Mouse (Mus musculus): ENCODE measurements around the gene Kazn. TPM values are rescaled to one million over a fixed set of nuclear protein-coding genes. Genes with fewer than 3 reads are reported as not detected.
A peak's percentile ranks its signal among the peaks of the same experiment; 100 is the strongest.

Kazn gene
- polyA plus RNA-seq, 1 experiment from 2014 or later = 0.74 TPM

GRCm38 (mm10) chr4:142238041-142238440, 1.2 kb downstream of the Kazn start:
- peak overlapping the region; percentile 49 for H3K4me3 ChIP-seq (ENCODE audit: low read depth, low read length)
- peak overlapping the region; percentile 55 for H3K9ac ChIP-seq (replicated peaks)
- peaks cover 9% of the 10 kb centered on the region for H3K4me1 ChIP-seq (ENCODE audit: insufficient read depth)
- no peak overlapping the region; the same call in 1 of the 2 replicates for H3K27ac ChIP-seq (ENCODE audit: low read depth)
- no peaks in the 10 kb centered on the region for H3K36me3 ChIP-seq (replicated peaks; ENCODE audit: insufficient read depth, low read length)
- WGBS (ENCODE audit: insufficient replicate concordance) = 26% methylated on average over 14 of the region's 14 CpGs
- no peak for TF ChIP-seq EP300 (IDR thresholded peaks at IDR 0.05; ENCODE audit: low read depth)
- TF ChIP-seq CTCF (IDR thresholded peaks at IDR 0.05; ENCODE audit: low read depth) = no peak
- H3K27me3 ChIP-seq (ENCODE audit: insufficient read depth, low read length) = peaks cover 8% of the 10 kb centered on the region; the same call in 1 of the 2 replicates
- no peaks in the 10 kb centered on the region for H3K9me3 ChIP-seq (ENCODE audit: low read length)
- no peak for DNase-seq
- ATAC-seq = no peak
- peak overlapping the region; percentile 80 for H3K4me2 ChIP-seq (ENCODE audit: low read depth, low read length)

- no peaks in the 10 kb centered on the region for H3K9me3 ChIP-seq (ENCODE audit: low read length)
- ATAC-seq (no peak), DNase-seq (no peak)
- H3K4me1 ChIP-seq (ENCODE audit: insufficient read depth) = peaks cover 9% of the 10 kb centered on the region
- no peaks in the 10 kb centered on the region for H3K36me3 ChIP-seq (replicated peaks; ENCODE audit: insufficient read depth, low read length)
- H3K4me3 ChIP-seq (ENCODE audit: low read depth, low read length) = no peak overlapping the region
- WGBS (ENCODE audit: insufficient replicate concordance) = 57% methylated on average over 4 of the region's 4 CpGs
- no peak for TF ChIP-seq EP300 (IDR thresholded peaks at IDR 0.05; ENCODE audit: low read depth)
- no peak for TF ChIP-seq CTCF (IDR thresholded peaks at IDR 0.05; ENCODE audit: low read depth)
- H3K4me2 ChIP-seq (ENCODE audit: low read depth, low read length) = no peak overlapping the region
- H3K9ac ChIP-seq (replicated peaks) = no peak overlapping the region
- H3K27ac ChIP-seq (ENCODE audit: low read depth) = no peak overlapping the region
- H3K27me3 ChIP-seq (ENCODE audit: insufficient read depth, low read length) = peaks cover 8% of the 10 kb centered on the region; the same call in 1 of the 2 replicates
Measured at GRCm38 (mm10) chr4:142236681-142237080, 2.5 kb downstream of the Kazn start.

GRCm38 (mm10) chr4:142235426-142235825, 3.8 kb downstream of the Kazn start:
- Histone ChIP-seq H3K4me2 (ENCODE audit: low read depth, low read length) (no peak overlapping the region), H3K4me3 (ENCODE audit: low read depth, low read length) (no peak overlapping the region), H3K9ac (replicated peaks) (no peak overlapping the region), H3K27me3 (ENCODE audit: insufficient read depth, low read length) (peaks cover 8% of the 10 kb centered on the region; the same call in 1 of the 2 replicates), H3K9me3 (ENCODE audit: low read length) (no peaks in the 10 kb centered on the region), H3K27ac (ENCODE audit: low read depth) (no peak overlapping the region), H3K4me1 (ENCODE audit: insufficient read depth) (peaks cover 9% of the 10 kb centered on the region), H3K36me3 (replicated peaks; ENCODE audit: insufficient read depth, low read length) (no peaks in the 10 kb centered on the region)
- no peak for DNase-seq
- TF ChIP-seq EP300 (IDR thresholded peaks at IDR 0.05; ENCODE audit: low read depth) = no peak
- no peak for TF ChIP-seq CTCF (IDR thresholded peaks at IDR 0.05; ENCODE audit: low read depth)
- 80% methylated on average over 11 of the region's 11 CpGs for WGBS (ENCODE audit: insufficient replicate concordance)
- no peak for ATAC-seq

- DNase-seq (no peak), ATAC-seq (no peak)
- TF ChIP-seq EP300 (IDR thresholded peaks at IDR 0.05; ENCODE audit: low read depth) (no peak), CTCF (IDR thresholded peaks at IDR 0.05; ENCODE audit: low read depth) (no peak)
- no peaks in the 10 kb centered on the region for H3K9me3 ChIP-seq (ENCODE audit: low read length)
- no peak overlapping the region for H3K4me2 ChIP-seq (ENCODE audit: low read depth, low read length)
- no peak overlapping the region for H3K9ac ChIP-seq (replicated peaks)
- no peak overlapping the region for H3K4me3 ChIP-seq (ENCODE audit: low read depth, low read length)
- H3K36me3 ChIP-seq (replicated peaks; ENCODE audit: insufficient read depth, low read length) = no peaks in the 10 kb centered on the region
- peaks cover 8% of the 10 kb centered on the region; the same call in 1 of the 2 replicates for H3K27me3 ChIP-seq (ENCODE audit: insufficient read depth, low read length)
- H3K27ac ChIP-seq (ENCODE audit: low read depth) = no peak overlapping the region
- H3K4me1 ChIP-seq (ENCODE audit: insufficient read depth) = peaks cover 9% of the 10 kb centered on the region
- 85% methylated on average over 9 of the region's 9 CpGs for WGBS (ENCODE audit: insufficient replicate concordance)
Measured at GRCm38 (mm10) chr4:142234828-142235227, 4.4 kb downstream of the Kazn start.

GRCm38 (mm10) chr4:142228821-142229575, 10.2 kb downstream of the Kazn start:
- peak; percentile 5; the same call in 1 of the 2 replicates for ATAC-seq

GRCm38 (mm10) chr4:142223898-142224645, 15.1 kb downstream of the Kazn start:
- no peaks in the 10 kb centered on the region for H3K27me3 ChIP-seq (ENCODE audit: insufficient read depth, low read length)
- TF ChIP-seq EP300 (IDR thresholded peaks at IDR 0.05; ENCODE audit: low read depth) = no peak
- H3K4me3 ChIP-seq (ENCODE audit: low read depth, low read length) = no peak overlapping the region
- no peak overlapping the region for H3K27ac ChIP-seq (ENCODE audit: low read depth)
- H3K4me2 ChIP-seq (ENCODE audit: low read depth, low read length) = no peak overlapping the region
- H3K9ac ChIP-seq (replicated peaks) = no peak overlapping the region
- H3K9me3 ChIP-seq (ENCODE audit: low read length) = no peaks in the 10 kb centered on the region
- ATAC-seq (no peak), DNase-seq (no peak)
- WGBS (ENCODE audit: insufficient replicate concordance) = 69% methylated on average over 9 of the region's 9 CpGs
- H3K4me1 ChIP-seq (ENCODE audit: insufficient read depth) = no peaks in the 10 kb centered on the region
- no peaks in the 10 kb centered on the region for H3K36me3 ChIP-seq (replicated peaks; ENCODE audit: insufficient read depth, low read length)

More at GRCm38 (mm10) chr4:142228821-142229575, 10.2 kb downstream of the Kazn start:
- no peak overlapping the region for H3K4me3 ChIP-seq (ENCODE audit: low read depth, low read length)
- H3K9ac ChIP-seq (replicated peaks) = no peak overlapping the region
- no peaks in the 10 kb centered on the region for H3K27me3 ChIP-seq (ENCODE audit: insufficient read depth, low read length)
- no peak overlapping the region for H3K27ac ChIP-seq (ENCODE audit: low read depth)
- 0 out of 2 replicates have a peak, but pooled peaks cover 3% of the 10 kb centered on the region for H3K4me1 ChIP-seq (ENCODE audit: insufficient read depth)
- DNase-seq = no peak
- no peaks in the 10 kb centered on the region for H3K9me3 ChIP-seq (ENCODE audit: low read length)
- no peak for TF ChIP-seq CTCF (IDR thresholded peaks at IDR 0.05; ENCODE audit: low read depth)
- no peak for TF ChIP-seq EP300 (IDR thresholded peaks at IDR 0.05; ENCODE audit: low read depth)
- H3K4me2 ChIP-seq (ENCODE audit: low read depth, low read length) = no peak overlapping the region; the same call in 1 of the 2 replicates
- 50% methylated on average over 13 of the region's 13 CpGs for WGBS (ENCODE audit: insufficient replicate concordance)
- no peaks in the 10 kb centered on the region for H3K36me3 ChIP-seq (replicated peaks; ENCODE audit: insufficient read depth, low read length)

Measured in liver, postnatal 0 days (tissue).